Mouse (Mus musculus) embryonic facial prominence, embryonic 15.5 days (tissue): ENCODE measurements around the gene Setd3. TPM values are rescaled to one million over a fixed set of nuclear protein-coding genes. Genes with fewer than 3 reads are reported as not detected.

Experiments used
- ATAC-seq: fragments of 200-750 bp; cut with Nextera tagmentation; 2 replicates; pipeline ENCODE4 v1.8.0; 2017; ENCODE audit warnings: low read depth, moderate TSS enrichment; ENCODE audit not compliant: insufficient number of reproducible peaks, low FRiP score, low TSS enrichment
- H3K27ac ChIP-seq: fragments of 300-500 bp; sonication (generic); replicated peaks from 2 replicates; pipeline ENCODE4 v1.5.1; 2015; ENCODE audit warnings: mild to moderate bottlenecking, inconsistent platforms
- H3K27me3 ChIP-seq: fragments of 300-500 bp; sonication (generic); 2 replicates; pipeline ENCODE4 v1.6.1; 2015; ENCODE audit warnings: inconsistent platforms
- H3K36me3 ChIP-seq: fragments of 300-500 bp; sonication (generic); 2 replicates; pipeline ENCODE4 v1.6.1; 2015; ENCODE audit warnings: mild to moderate bottlenecking, inconsistent platforms
- H3K4me1 ChIP-seq: fragments of 300-500 bp; sonication (generic); 2 replicates; pipeline ENCODE4 v1.6.1; 2015; ENCODE audit warnings: inconsistent platforms
- H3K4me2 ChIP-seq: fragments of 300-500 bp; sonication (generic); replicated peaks from 2 replicates; pipeline ENCODE4 v1.6.1; 2015; ENCODE audit warnings: mild to moderate bottlenecking, inconsistent platforms
- H3K4me3 ChIP-seq: fragments of 300-500 bp; sonication (generic); replicated peaks from 2 replicates; pipeline ENCODE4 v1.5.1; 2015; ENCODE audit warnings: mild to moderate bottlenecking, inconsistent platforms
- H3K9ac ChIP-seq: fragments of 300-500 bp; sonication (generic); 2 replicates; pipeline ENCODE4 v1.6.1; 2015; ENCODE audit warnings: inconsistent platforms
- H3K9me3 ChIP-seq: fragments of 300-500 bp; sonication (generic); replicated peaks from 2 replicates; pipeline ENCODE4 v1.6.1; 2016; ENCODE audit warnings: inconsistent platforms
- WGBS: fragments of 180-500 bp; shearing (Covaris S2); methylation state at CpG from one replicate; pipeline ENCODE4 v1.1.7; 2015; 5-methylcytosine and 5-hydroxymethylcytosine counted together
- polyA plus RNA-seq: library from polyadenylated mRNA; unstranded; fragments of >200 nt; fragmentation: Nextera tagmentation; extraction: Ambion mirVana; gene quantifications from 2 replicates; pipeline ENCODE4 v1.2.1, GENCODE M21; 2015

Gene Setd3
- 85.5 and 86.0 TPM in 2 replicates for polyA plus RNA-seq

GRCm38 (mm10) chr12:108179246-108179320 lies at the start of gene Setd3:
Gene Setd3 (minus strand): TSS chr12:108179314.
- Histone ChIP-seq H3K9ac (peak within 1 kb of the TSS; percentile 94), H3K4me3 (peak within 1 kb of the TSS; percentile 99), H3K4me1 (peaks cover 24% of the 10 kb centered on the region), H3K36me3 (peaks cover 13% of the 10 kb centered on the region), H3K27me3 (no peaks in the 10 kb centered on the region), H3K27ac (peak within 1 kb of the TSS; percentile 90), H3K9me3 (no peaks in the 10 kb centered on the region), H3K4me2 (peak within 1 kb of the TSS; percentile 85)
- no peak for ATAC-seq
- 0% methylated on average over 6 of the region's 9 CpGs for WGBS

- Histone ChIP-seq H3K4me1 (peaks cover 44% of the 10 kb centered on the region), H3K27ac (no peak overlapping the region), H3K4me3 (no peak overlapping the region), H3K9me3 (no peaks in the 10 kb centered on the region), H3K36me3 (no peaks in the 10 kb centered on the region), H3K27me3 (no peaks in the 10 kb centered on the region), H3K9ac (no peak overlapping the region), H3K4me2 (no peak overlapping the region)
- 79% methylated on average over 16 of the region's 16 CpGs for WGBS
- ATAC-seq: no peak
Measured at GRCm38 (mm10) chr12:108227527-108227926, 48.4 kb upstream of the Setd3 start.

DNA sequence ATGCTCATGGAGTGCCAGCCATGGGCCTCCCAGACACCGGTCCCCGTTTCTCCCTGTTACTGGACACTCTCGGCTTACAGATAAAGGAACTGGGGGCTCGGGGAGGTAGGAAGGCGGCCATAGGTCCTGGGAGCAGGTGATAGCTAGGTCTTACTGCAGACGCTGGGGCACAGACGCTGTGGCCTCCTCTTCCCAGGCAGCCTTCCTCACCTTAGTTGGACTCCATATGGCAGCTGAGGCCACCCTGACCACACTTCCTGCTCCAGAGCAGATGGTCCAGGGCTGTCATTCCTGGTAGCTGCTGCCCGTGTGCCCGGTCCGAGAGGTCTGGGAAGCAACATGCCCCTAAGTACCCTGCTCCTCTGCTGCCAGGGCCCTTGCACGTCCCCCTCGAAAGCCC lies 47.8 kb upstream of the Setd3 start:
- Histone ChIP-seq H3K4me3 (no peak overlapping the region), H3K27me3 (no peaks in the 10 kb centered on the region), H3K4me2 (no peak overlapping the region), H3K4me1 (peaks cover 41% of the 10 kb centered on the region), H3K27ac (no peak overlapping the region), H3K36me3 (no peaks in the 10 kb centered on the region), H3K9ac (no peak overlapping the region), H3K9me3 (no peaks in the 10 kb centered on the region)
- ATAC-seq: no peak
- WGBS: 85% methylated on average over 12 of the region's 12 CpGs

- Histone ChIP-seq H3K4me3 (no peak overlapping the region), H3K4me1 (peaks cover 41% of the 10 kb centered on the region), H3K27me3 (no peaks in the 10 kb centered on the region), H3K36me3 (no peaks in the 10 kb centered on the region), H3K4me2 (no peak overlapping the region), H3K9ac (no peak overlapping the region), H3K27ac (no peak overlapping the region), H3K9me3 (no peaks in the 10 kb centered on the region)
- WGBS: 73% methylated on average over 13 of the region's 13 CpGs
- ATAC-seq: no peak
Measured at GRCm38 (mm10) chr12:108226216-108226615, 47.1 kb upstream of the Setd3 start.

DNA sequence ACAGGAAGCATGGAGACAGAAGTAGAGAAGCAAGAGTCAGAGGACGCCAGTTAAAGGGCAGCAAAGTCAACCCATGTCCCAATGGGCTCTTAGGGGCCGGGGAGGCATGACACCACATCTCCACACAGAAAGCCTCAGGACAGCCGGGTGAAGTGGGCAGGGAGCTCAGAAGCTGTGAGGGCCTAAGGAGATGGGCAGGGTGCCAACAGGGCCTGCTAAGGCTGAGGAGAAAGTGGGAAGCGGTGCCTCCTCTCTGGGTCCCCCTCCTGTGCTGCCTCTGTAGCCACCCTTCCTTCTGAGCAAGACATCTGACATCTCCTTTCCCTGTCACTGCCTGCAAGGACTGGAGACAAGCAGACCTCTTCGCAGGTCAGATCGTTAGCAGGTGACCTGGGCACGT lies 46.7 kb upstream of the Setd3 start:
- no peak for ATAC-seq
- H3K4me2 ChIP-seq: no peak overlapping the region
- no peak overlapping the region for H3K9ac ChIP-seq
- no peaks in the 10 kb centered on the region for H3K9me3 ChIP-seq
- no peak overlapping the region for H3K4me3 ChIP-seq
- WGBS: 61% methylated on average over 7 of the region's 7 CpGs
- H3K27ac ChIP-seq: no peak overlapping the region
- no peaks in the 10 kb centered on the region for H3K36me3 ChIP-seq
- no peaks in the 10 kb centered on the region for H3K27me3 ChIP-seq
- H3K4me1 ChIP-seq: peaks cover 42% of the 10 kb centered on the region

- Histone ChIP-seq H3K36me3 (no peaks in the 10 kb centered on the region), H3K4me3 (no peak overlapping the region), H3K4me2 (no peak overlapping the region), H3K9me3 (no peaks in the 10 kb centered on the region), H3K27me3 (no peaks in the 10 kb centered on the region), H3K9ac (no peak overlapping the region), H3K27ac (no peak overlapping the region), H3K4me1 (peaks cover 67% of the 10 kb centered on the region)
- ATAC-seq: no peak
- 45% methylated on average over 7 of the region's 8 CpGs for WGBS
Measured at GRCm38 (mm10) chr12:108223357-108223756, 44.2 kb upstream of the Setd3 start.

- H3K4me1 ChIP-seq: peaks cover 79% of the 10 kb centered on the region
- 89% methylated on average over 7 of the region's 7 CpGs for WGBS
- H3K9me3 ChIP-seq: no peaks in the 10 kb centered on the region
- no peaks in the 10 kb centered on the region for H3K27me3 ChIP-seq
- no peak overlapping the region for H3K9ac ChIP-seq
- H3K36me3 ChIP-seq: no peaks in the 10 kb centered on the region
- H3K27ac ChIP-seq: no peak overlapping the region
- ATAC-seq: no peak
- H3K4me3 ChIP-seq: no peak overlapping the region
- H3K4me2 ChIP-seq: no peak overlapping the region
Measured at GRCm38 (mm10) chr12:108221712-108222111, 42.6 kb upstream of the Setd3 start.

GRCm38 (mm10) chr12:108221206-108221605 lies 42.1 kb upstream of the Setd3 start:
- Histone ChIP-seq H3K4me1 (peaks cover 85% of the 10 kb centered on the region), H3K9me3 (no peaks in the 10 kb centered on the region), H3K36me3 (no peaks in the 10 kb centered on the region), H3K27ac (no peak overlapping the region), H3K4me3 (no peak overlapping the region), H3K27me3 (no peaks in the 10 kb centered on the region), H3K9ac (no peak overlapping the region), H3K4me2 (no peak overlapping the region)
- ATAC-seq: 0 out of 2 replicates have a peak, but pooled peaks have one; percentile 8
- WGBS: 61% methylated on average over 10 of the region's 10 CpGs

- peak overlapping the region; percentile 79 for H3K27ac ChIP-seq
- no peaks in the 10 kb centered on the region for H3K9me3 ChIP-seq
- no peak overlapping the region for H3K4me2 ChIP-seq
- no peaks in the 10 kb centered on the region for H3K27me3 ChIP-seq
- no peak for ATAC-seq
- H3K9ac ChIP-seq: no peak overlapping the region
- 71% methylated on average over 12 of the region's 12 CpGs for WGBS
- H3K36me3 ChIP-seq: no peaks in the 10 kb centered on the region
- peaks cover 80% of the 10 kb centered on the region for H3K4me1 ChIP-seq
- no peak overlapping the region for H3K4me3 ChIP-seq
Measured at GRCm38 (mm10) chr12:108220621-108221020, 41.5 kb upstream of the Setd3 start.

GRCm38 (mm10) chr12:108219825-108220616 lies 40.9 kb upstream of the Setd3 start:
- H3K9me3 ChIP-seq: no peaks in the 10 kb centered on the region
- H3K36me3 ChIP-seq: no peaks in the 10 kb centered on the region
- no peak overlapping the region for H3K4me3 ChIP-seq
- H3K4me1 ChIP-seq: peaks cover 81% of the 10 kb centered on the region
- peak; percentile 13; the same call in 1 of the 2 replicates for ATAC-seq
- peak overlapping the region; percentile 47 for H3K4me2 ChIP-seq
- H3K27me3 ChIP-seq: no peaks in the 10 kb centered on the region
- peak overlapping the region; percentile 79 for H3K27ac ChIP-seq
- H3K9ac ChIP-seq: no peak overlapping the region
- WGBS: 52% methylated on average over 21 of the region's 21 CpGs

GRCm38 (mm10) chr12:108219163-108219562 lies 40.0 kb upstream of the Setd3 start:
- no peak overlapping the region for H3K9ac ChIP-seq
- H3K27me3 ChIP-seq: no peaks in the 10 kb centered on the region

GRCm38 (mm10) chr12:108217572-108217971 lies 38.5 kb upstream of the Setd3 start:
- Histone ChIP-seq H3K9me3 (no peaks in the 10 kb centered on the region), H3K27me3 (no peaks in the 10 kb centered on the region), H3K27ac (no peak overlapping the region), H3K4me1 (peaks cover 82% of the 10 kb centered on the region), H3K4me3 (no peak overlapping the region), H3K36me3 (no peaks in the 10 kb centered on the region), H3K9ac (no peak overlapping the region), H3K4me2 (no peak overlapping the region)
- ATAC-seq: no peak
- WGBS: 66% methylated on average over 5 of the region's 5 CpGs

More at GRCm38 (mm10) chr12:108219163-108219562, 40.0 kb upstream of the Setd3 start:
- ATAC-seq: no peak
- Histone ChIP-seq H3K36me3 (no peaks in the 10 kb centered on the region), H3K4me3 (no peak overlapping the region), H3K27ac (peak overlapping the region; percentile 79), H3K4me1 (peaks cover 81% of the 10 kb centered on the region), H3K9me3 (no peaks in the 10 kb centered on the region), H3K4me2 (peak overlapping the region; percentile 47)
- 22% methylated on average over 15 of the region's 15 CpGs for WGBS
